Mouse (Mus musculus) right cerebral cortex, adult 2 months (tissue): Measurements from ENCODE around the gene 2310061I04Rik.
"Not testable (repeated sequence)": the region's sequence is repeated elsewhere in the genome, so short reads cannot be mapped to it uniquely, and the experiment has no call there.

Source experiments
- DNase-seq, 2 experiments: peaks; one replicate each; pipeline ENCODE4 v3.0.0; 2021 to 2022; ENCODE audit warnings: low spot score in 2 of 2

The 2310061I04Rik gene

DNA sequence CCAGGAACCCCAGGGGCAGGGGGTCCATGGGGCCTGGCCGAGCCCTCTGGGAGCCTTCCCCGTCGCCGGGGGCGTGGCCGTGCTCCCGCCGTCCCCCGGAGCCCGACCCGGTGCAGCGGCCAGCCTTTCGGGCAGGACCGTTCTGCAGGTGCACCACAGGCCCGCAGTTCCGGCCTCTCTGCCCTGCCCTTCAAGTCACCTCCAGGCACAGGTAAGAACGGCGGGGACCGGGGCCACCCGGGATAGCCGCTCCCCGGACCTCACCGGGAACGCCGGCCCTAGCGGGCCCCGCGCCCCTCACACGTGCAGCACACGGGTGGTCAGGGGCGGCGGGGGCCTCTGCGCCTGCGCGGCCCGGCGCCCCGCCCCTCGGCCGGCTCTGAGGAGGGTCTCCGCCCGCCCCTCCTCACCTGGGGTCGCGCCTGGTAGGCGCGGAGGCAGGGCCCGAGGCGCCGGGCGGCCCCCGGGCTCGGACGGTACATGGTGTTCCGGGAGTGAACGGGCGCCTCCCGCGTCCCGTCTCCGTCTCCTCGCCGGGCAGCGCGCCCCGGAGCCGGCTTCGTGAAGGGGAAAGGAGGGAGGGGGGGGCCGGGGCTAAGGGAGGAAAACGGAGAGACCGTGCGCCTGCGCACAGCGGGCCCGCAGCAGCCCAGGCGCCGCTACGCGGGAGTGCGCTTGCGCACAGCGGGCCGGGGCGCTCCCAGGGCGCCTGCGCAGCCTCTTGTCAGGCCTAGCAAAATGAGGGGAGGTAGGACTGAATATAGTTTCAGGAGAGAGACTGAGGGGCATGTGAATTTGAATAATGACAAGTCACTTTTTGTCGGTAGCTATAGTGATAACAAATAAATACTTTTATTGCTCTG lies at the start of gene 2310061I04Rik:
Gene 2310061I04Rik, minus strand, starts transcription at position 651 of the 863 bp plus-strand sequence.
- peak; percentile 84 to 89 for DNase-seq

- DNase-seq, result no peak
Observed at GRCm38 (mm10) chr17:35939941-35940340, 42.7 kb upstream of the 2310061I04Rik start.

DNA sequence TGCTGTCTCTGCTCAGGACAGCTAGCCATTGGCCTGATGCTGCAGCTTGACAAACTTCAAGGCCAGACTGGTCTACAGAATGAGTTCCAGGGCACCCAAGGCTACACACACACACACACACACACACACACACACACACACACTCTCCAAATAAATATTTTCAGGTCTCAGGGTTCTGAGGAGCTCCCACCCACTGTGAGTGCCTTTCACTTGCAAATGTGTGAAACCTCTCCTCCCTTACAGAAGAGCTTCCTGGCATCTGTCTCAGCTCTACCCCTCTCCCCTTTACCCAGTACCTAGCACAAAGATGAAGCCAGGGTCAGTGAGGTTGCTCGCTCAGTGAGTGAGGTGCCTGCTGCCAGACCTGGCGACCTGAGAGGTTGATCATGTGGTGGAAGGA lies 41.9 kb upstream of the 2310061I04Rik start:
- no peak for DNase-seq

DNA sequence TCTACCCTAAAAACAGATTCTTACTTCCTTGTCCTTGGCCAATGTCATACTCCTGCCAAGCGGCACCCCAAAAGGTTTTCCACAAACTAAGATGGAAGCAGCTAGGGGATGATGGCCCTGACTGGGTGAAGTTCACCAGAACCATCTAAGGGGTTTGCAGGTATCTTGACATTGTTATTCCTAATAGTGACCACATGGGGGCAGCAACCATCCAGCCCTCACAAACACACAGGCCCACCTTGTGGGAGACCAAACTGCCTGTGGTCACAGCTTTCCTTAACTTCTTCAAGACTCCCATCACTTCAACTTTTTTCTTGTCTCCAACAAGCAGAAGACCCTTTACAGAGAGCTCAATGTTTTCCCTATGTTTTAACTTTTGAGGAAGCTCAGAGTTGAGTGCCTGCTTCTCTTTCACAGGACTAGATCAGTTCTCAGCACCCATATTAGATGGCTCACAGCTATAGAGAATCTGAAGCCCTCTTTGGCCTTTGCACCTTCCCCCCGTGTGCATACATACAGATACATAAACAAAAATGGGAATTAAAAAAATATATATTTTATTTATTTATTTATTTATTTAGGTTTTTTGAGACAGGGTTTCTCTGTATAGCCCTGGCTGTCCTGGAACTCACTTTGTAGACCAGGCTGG lies 40.6 kb upstream of the 2310061I04Rik start:
- peak; percentile 45 to 47 for DNase-seq

DNA sequence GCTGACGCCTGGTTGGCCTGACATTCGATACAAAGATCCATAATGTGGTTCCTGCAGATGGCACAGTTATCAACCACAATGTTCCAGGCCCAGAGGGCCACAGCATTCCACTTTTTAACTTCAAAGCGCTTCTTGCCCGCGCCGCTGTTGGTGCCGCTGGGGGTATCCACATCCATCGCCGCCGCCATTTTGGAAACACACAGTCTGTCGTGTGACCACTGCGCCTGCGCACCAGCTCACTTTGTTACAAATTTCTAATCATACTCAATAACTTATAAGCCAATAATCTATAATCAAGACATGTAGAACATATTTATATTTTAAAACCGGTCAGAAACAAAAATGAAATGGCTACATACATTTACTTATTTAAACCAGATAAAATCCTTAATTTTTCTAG lies 38.5 kb upstream of the 2310061I04Rik start:
- not testable (repeated sequence) for DNase-seq

DNA sequence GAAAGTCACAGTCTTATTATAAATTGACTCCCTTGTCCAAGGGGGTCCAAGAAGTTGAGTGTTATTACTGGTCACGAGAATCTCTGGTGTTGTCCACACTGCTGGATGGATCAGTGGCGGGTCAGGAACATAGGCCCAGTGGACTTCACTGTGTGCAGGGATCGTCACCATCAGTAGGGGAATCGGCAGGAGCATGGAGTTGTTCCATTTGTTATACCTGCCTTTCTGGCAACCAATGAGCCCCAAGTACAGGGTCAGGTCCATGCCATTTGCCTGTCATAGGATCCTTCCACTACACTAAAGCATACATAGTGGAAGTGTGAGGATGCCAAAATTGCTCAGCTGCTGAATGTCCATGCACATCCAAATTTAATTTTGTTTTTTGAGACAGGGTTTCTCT lies 35.4 kb upstream of the 2310061I04Rik start:
- no peak for DNase-seq

GRCm38 (mm10) chr17:35930627-35931026 lies 33.4 kb upstream of the 2310061I04Rik start:
- DNase-seq, result no peak

DNA sequence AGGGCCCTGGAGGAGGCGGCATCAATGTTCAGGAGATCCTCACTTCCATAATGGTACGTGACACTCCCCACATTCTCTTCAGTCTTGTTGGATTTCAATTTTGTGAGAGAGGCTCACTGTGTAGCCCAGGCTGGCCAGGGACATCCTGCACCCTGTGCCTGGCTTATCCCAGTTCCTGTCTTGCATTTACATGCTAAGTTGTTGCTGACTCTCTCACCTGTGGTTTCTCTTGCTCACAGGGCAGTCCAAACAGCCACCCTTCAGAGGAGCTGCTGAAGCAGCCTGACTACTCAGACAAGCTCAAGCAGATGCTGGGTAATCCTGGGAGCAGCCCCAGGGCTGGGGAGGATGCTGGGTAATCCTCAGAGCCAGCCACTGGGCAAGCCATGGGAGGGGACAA lies 32.3 kb upstream of the 2310061I04Rik start:
- DNase-seq, result no peak

DNA sequence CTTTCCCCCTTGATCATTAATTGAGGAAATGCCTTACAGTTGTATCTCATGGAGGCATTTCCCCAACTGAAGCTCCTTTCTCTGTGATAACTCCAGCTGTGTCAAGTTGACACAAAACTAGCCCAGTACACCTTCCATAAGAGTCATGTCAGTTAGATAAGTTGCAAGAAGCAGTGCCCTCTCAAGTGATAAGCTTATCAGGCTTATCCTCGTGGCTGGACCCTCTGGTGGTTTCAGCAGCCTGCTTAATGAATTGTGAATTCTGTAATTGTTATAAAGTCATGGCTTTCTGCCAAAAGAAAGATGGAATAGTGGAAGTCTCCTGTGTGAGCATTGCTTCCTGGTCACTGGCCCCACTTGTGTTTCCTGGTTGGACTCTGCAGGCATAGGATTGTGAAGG lies 30.2 kb upstream of the 2310061I04Rik start:
- DNase-seq, result no peak

DNA sequence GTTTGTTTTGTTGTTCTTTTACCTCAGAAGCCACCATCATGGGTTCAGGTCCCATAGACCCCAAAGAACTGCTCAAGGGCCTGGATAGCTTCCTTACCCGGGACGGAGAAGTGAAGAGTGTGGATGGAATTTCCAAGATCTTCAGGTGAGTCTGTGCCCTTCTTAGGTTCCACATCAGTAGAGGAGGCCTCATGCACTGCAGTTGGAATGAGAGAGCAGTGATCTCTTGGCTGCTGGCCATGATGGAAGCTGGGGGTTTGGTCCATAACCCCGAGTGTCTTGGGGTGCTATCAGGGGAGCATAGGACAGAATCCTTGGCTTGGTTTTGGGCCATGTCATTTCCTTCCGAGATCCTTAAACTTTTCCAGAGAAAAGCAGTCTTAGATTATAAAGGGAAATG lies 26.1 kb upstream of the 2310061I04Rik start:
- no peak for DNase-seq

DNA sequence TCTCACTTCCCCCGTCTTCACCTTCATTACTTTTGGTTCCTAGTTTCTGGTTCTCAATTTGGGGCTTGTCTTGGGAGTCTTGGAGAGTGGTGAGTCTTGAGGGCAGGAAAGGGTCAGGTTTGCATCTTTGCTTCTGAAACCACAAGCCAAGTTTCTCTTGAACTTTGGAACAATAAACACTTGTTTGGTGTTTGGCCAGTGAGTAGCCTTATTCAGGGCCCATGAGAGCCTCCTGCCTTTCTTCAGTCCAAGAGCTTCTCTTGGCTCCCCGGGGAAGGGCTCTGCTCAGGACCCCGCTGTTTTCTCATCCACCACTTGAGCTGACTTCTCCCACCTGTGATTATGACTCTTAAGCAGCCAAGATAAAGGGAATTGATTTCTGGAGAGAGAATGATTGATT lies 25.3 kb upstream of the 2310061I04Rik start:
- DNase-seq, result no peak

- no peak for DNase-seq
Observed at GRCm38 (mm10) chr17:35921710-35922109, 24.5 kb upstream of the 2310061I04Rik start.

DNA sequence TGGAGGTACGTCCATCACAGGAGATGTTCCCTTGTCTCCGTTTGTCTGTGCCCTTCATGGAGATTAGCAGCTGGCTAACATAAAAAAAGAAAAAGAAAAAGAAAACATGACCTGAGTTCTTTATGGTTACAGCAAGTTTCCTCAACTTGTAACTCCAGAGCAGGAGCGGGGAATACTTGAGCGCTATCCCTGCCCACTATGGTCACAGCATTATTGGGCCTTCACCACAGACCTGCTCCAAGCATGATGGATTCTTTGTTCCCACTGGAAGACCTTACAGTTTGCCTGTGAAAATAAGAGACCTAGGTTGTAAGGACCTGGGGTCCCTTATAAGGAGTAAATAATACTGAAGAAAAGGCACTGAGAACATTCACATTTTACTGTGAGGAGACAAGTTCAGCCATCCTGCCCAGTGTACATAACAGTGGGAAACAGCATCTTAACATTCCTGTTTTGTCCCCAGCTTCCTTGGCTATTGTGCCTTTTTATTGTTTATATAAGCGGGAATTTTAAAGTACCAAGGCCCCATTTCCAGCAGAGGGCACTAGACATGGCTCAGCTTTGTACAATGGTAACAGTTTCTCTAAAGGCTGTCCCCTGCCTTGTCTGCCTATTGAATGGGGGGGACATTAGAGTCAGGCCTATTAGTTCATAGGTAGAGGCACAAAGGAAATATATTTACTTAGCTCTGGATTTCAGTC lies 23.8 kb upstream of the 2310061I04Rik start:
- peak in 1 of 2 experiments; percentile 40 for DNase-seq

GRCm38 (mm10) chr17:35920384-35920783 lies 23.2 kb upstream of the 2310061I04Rik start:
- DNase-seq, result no peak

GRCm38 (mm10) chr17:35919864-35920301 lies 22.7 kb upstream of the 2310061I04Rik start:
- no peak for DNase-seq

DNA sequence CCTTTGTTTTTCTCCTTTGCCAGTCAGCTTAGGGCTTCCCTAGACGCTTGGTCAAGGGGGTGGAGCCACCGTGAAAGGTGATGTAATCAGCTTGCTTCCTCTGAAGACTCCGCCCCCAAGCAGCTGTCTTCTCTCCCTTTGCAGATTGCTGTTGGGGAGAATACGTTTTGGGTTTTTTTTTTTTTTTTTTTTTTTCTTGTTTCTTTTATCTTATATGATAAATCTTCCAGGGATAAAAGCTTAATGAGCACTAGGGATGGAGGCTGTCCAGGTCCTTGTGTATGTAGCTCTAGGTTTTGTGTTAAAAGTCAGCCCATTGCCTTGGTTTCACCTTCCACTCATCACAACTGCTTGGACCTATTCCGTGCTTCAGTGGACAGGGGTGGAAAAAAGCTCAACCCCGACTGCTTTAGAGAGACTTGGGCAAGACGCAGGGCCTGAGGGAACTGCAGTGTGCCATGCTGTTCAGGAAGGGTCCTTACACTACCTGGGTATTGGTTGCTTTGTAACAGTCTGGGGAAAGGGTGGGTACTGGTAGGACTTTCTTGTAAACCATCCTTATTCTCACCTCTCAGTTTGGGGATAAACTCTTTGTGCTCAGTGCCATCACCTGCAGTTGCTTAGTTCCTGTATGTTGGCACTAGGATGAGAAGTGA lies 22.0 kb upstream of the 2310061I04Rik start:
- DNase-seq, result peak; percentile 91 to 94

DNA sequence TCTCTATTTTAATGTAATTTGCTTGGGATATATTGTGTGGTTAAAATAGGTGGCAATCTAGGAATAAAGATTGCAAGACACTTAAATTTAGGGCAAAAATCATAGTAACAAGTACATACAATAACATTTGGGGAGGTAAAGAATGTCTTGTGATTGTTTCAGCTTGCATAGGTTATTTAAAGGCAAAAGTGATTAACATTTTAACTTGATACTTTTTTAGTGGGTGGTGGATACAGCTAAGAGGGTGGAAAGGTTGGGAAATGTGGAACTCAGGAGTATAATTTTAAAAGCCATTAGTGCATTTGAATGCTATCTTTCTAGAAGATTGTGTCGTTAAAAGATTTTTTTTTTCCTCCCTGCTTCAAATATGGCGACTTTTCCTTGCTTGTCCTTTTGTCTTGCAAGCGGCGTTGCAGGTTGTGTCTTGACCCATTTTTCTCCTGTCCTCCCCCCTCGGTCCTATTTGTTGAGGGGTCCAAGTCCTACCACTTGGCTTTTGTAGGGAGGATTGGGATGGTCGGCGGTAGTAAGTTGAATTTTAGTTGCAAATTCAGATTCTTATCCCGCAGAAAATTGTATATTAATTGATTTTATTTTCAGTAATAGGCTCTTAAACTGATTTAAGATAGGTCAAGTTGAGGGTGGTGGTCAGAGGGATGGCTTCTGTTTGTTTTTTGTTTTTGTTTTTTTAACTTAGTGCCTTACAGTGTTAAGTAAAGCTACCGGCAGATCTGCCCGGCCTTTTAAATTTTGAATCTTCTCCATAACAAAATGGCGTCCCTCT lies 21.2 kb upstream of the 2310061I04Rik start:
- peak in 1 of 2 experiments; percentile 31 for DNase-seq

DNA sequence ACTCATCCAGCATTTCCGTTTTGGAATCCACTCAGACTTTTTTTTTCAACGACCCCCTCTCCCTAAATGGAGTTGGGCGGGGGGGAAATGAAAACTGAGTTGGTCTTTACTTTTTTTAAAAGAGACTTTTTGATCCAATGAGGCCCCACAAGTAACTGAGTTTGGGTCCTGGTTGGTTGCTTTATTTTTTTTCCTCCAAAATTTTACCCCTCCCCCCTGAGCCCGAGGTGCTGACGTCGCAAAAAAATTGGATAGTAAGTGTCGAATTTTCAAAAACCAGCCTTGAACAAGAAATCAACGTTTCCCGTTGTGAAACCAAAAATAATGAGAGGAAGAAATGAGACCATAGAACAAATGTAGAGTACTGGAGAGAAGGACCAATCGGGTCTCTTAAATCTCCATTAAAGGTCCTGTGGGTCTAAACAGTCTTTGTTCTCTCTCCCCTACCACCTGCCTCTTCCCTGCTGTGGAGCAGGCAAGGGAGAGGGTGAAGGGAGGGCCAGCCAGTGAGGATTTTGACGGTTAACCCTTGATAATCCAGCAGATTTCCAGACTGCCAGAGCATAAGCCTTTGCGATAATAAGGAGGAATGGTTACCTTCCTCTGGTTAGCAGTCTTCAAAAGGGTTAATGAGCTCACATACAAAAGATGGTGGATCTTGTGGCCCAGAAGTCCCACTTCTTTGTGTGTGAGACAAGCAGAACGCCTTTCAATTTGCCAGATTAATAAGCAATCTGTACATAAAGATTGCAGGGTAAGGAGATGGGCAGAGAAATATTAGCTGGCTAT lies 20.4 kb upstream of the 2310061I04Rik start:
- DNase-seq, result peak in 1 of 2 experiments; percentile 48

DNA sequence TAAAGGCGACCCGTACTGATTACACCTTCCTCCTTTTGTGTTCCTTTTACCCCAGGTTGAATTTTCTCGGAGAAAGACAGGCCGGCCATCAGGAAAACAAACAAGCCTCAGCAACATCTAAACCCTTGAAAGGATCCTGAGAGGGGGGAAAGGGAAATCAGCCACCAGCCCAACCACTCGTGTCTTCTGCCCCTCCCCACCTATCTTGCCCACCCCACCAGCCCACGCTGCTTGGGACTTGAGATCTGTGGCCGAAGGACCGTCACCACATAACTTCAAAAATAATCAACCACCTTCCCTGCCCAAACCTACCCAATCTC lies 19.9 kb upstream of the 2310061I04Rik start:
- no peak for DNase-seq
